Mouse (Mus musculus): Measurements from ENCODE around the gene Etfbkmt.
"Not testable (repeated sequence)": the region's sequence is repeated elsewhere in the genome, so short reads cannot be mapped to it uniquely, and the experiment has no call there.

The Etfbkmt gene

DNA sequence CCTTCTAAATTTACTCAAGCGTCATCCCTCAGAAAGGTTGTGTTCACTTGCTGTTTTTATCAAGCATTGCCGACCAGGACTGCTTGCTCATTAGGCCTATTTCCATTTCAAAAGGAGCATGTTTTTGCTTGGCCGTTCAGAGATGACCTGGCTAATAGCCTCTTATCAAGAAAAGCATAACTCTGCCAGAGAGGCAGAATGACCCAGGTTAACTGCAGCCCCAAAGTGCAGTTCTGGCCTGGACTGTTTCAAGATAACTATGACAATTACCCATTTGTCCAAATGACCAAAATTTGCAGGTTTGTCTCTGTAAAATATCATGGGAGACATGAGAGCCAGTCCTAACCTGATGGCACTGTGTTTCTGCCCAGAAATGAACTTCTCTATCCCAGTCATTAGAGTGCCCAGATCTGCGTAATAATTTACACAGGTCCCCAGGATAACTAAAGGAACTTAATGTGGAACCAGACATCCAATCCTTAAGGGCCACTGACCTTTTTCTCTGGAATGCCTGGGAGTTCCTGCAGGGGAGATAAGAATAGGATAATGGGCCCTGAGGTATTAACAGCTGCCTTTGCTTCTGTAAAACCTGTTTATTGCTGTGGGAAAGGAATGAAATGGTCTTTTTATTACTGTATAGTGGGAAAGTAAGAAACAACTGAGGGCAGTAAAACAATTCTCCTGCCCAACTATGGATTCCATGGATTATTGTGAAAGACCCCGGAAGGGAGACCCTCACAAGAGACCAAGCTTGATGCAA, 5.1 kb upstream of the Etfbkmt start:
- DNase-seq (ENCODE audit: low read depth) = no peak

- no peak for DNase-seq (ENCODE audit: low read depth)
Observed at GRCm38 (mm10) chr6:149135631-149136030, 4.0 kb upstream of the Etfbkmt start.

DNA sequence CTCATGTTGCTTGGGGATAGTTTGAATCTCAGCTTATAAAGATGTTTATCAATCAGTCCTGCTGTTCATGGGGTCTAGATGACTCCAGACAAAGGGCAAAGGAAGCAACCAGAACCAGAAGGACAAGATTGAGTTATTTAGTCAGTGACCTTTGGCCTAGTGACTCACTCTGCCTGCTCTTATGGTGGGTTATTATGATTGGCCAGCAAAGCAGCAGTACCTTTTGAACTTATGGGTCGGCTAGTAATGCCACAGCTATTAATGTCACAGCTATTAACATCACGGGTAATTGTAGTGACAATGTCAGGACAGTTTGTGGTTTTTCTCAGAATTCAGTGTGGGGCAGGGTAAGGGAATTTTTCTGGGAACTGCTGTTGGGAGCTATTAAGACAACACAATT, 1.7 kb upstream of the Etfbkmt start:
- DNase-seq (ENCODE audit: low read depth) = peak; percentile 36

DNA sequence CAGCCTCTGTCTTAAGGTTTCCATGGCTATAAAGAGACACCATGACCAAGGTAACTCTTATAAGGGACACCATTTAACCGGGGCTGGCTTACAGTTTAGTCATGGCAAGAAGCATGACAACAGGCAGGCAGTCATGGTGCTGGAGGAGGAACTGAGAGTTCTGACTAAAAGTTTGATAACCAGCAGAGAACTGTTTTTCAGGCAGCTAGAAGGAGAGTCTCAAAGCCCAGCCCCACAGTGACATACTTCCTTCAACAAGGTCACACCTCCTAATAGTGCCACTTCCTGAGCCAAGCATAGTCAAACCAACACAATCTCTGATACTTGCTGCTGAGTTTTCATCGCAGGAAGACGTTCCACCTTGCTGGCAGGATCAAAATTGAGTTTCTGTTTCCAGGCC, 638 bp upstream of the Etfbkmt start:
- no peak for DNase-seq (ENCODE audit: low read depth)

DNA sequence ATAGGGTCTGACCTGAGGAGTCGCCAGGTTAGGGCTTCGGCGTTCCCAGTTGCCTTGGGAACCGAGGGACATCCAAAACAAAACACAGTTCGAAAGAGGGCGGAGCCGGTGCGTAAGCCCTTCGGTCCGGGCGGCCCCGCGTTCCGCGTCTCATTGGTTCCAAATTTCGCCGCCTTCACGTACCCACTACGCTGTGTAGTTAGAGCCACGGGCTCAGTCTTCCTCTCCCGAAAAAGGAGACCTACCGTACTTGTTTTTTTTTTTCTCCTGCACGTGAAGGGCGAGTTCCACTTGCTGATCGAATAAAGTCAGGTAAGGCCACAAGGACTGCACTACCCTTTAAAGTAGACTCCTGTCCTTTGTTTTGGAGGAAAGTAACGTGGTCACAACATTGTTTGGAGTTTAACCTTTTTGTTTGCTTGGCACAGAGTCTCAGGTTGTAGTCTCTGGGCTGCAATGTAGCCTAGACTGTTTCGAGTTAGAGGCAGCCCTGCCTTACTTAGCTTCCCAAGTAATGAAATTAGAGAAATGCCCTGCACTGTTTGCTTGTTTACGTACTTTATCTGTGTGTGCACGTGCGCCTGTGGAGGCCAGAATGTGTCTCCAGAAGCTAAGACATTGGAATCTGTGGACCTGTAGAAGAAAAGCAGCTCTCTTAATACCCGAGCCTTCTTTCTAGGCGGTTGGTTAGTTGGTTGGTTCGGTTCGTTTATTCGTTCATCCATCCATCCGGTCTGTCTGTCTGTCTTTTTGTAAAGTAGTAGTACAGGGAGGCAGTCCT, 1.9 kb downstream of the Etfbkmt start:
- DNase-seq (ENCODE audit: low read depth) = peak; percentile 96

DNA sequence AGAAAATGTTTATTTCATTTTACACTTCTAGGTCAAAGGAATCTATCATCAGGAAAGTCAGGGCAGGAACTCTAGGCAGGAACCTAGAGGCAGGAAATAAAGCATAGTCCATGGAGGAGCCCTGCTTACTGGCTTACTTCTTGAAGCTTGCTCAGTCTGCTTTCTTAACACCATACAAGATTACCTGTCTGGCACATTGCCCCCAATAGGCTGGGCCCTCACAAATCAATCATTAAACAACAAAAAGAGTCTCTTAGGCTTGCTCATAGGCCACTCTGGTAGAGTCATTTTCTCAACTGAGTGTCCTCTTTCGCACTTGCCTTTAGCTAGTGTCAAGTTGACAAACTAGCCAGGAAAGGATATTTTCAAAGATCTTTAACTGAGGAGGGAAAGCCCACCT, 5.5 kb downstream of the Etfbkmt start:
- DNase-seq (ENCODE audit: low read depth) = no peak

- no peak for DNase-seq (ENCODE audit: low read depth)
Observed at GRCm38 (mm10) chr6:149148436-149149229, 9.0 kb downstream of the Etfbkmt start.

- DNase-seq (ENCODE audit: low read depth) = no peak
Observed at GRCm38 (mm10) chr6:149152119-149152518, 12.5 kb downstream of the Etfbkmt start.

GRCm38 (mm10) chr6:149153473-149154115, 13.9 kb downstream of the Etfbkmt start:
- no peak for DNase-seq (ENCODE audit: low read depth)

- DNase-seq (ENCODE audit: low read depth) = no peak
Observed at GRCm38 (mm10) chr6:149154116-149155030, 14.7 kb downstream of the Etfbkmt start.

- DNase-seq (ENCODE audit: low read depth) = peak; percentile 35
Observed at GRCm38 (mm10) chr6:149155031-149155841, 15.6 kb downstream of the Etfbkmt start.

- DNase-seq (ENCODE audit: low read depth) = not testable (repeated sequence)
Observed at GRCm38 (mm10) chr6:149167038-149167437, 27.4 kb downstream of the Etfbkmt start.

- DNase-seq (ENCODE audit: low read depth) = no peak
Observed at GRCm38 (mm10) chr6:149167672-149168071, 28.0 kb downstream of the Etfbkmt start.

- no peak for DNase-seq (ENCODE audit: low read depth)
Observed at GRCm38 (mm10) chr6:149168436-149168835, 28.8 kb downstream of the Etfbkmt start.

- not testable (repeated sequence) for DNase-seq (ENCODE audit: low read depth)
Observed at GRCm38 (mm10) chr6:149169965-149170364, 30.3 kb downstream of the Etfbkmt start.

DNA sequence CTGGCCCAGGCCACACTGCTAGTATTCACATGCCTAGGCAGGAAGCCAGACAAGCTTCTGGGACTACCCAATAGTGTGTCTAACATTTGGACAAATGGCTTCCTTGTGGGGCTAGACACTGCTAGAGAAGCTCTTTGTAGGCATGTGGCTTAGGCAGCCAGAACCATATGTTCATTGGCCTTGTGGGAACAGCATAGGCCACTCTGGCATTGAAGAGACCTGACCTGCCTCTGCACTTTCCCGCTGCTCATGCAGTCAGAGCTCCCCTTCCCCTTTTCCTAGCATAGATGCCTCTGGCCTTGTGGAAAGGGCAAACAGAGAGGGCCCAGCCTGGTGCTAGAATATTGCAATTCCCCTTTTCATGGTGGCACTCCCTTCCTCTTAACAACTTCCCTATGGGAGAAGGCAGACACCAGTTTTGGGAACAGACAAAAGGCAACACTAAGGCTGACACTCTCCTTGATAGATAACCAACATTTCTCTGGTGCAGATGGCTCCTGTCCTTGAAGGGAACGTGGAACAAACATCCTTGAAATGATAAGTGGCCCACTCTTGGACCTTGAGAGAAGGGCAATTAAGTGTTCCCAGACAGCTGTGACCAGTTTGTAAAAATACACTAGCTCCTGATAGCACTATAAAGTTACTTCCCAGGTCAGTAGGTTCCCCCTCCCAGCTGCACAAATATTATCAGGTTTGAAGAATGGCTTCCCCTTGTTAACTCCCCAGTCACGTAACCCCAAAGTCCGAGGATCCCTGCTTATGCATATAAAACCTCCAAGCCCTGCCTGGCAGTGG, 34.4 kb downstream of the Etfbkmt start:
- no peak for DNase-seq (ENCODE audit: low read depth)

- no peak for DNase-seq (ENCODE audit: low read depth)
Observed at GRCm38 (mm10) chr6:149174932-149175570, 35.4 kb downstream of the Etfbkmt start.

- DNase-seq (ENCODE audit: low read depth) = no peak
Observed at GRCm38 (mm10) chr6:149179064-149179463, 39.4 kb downstream of the Etfbkmt start.

DNA sequence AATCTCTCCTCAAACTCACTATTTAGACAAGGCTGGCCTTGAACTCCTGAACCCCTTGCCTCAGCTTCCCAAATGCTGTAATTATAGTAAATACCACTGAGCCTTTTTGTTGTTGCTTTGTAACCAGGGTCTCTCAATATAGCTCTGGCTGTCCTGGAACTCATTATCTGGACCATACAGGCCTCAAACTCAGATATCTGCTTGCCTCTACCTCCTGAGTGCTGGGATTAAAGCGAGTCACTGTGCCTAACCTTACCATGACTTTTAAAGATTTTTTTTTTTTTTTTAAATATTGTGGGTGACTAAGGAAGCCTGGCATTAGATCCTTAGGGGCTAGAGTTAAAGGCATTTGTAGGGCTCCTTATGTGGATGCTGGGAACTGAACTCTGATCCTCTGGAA, 44.4 kb downstream of the Etfbkmt start:
- DNase-seq (ENCODE audit: low read depth) = no peak

Measured in NIH3T3 (cell line).